Mouse (Mus musculus): ENCODE results near the gene Spz1. TPM values are rescaled to one million over a fixed set of nuclear protein-coding genes. Genes with fewer than 3 reads are reported as not detected.

Gene Spz1
- polyA plus RNA-seq, 1 experiment: not detected

- no peak overlapping the region for H3K27ac ChIP-seq (ENCODE audit: insufficient read depth, low read length)
- H3K4me1 ChIP-seq (ENCODE audit: control insufficient read depth, insufficient read depth, low read length): no peaks in the 10 kb centered on the region
- TF ChIP-seq POLR2A (IDR thresholded peaks at IDR 0.05; ENCODE audit: low read depth, low read length) (no peak), CTCF (IDR thresholded peaks at IDR 0.05; ENCODE audit: borderline replicate concordance, insufficient read depth, low read length) (no peak)
- H3K4me3 ChIP-seq (ENCODE audit: insufficient read depth, low read length): no peak overlapping the region
These were observed 19.5 kb upstream of the Spz1 start for GRCm38 (mm10) chr13:92595424-92595823.

GRCm38 (mm10) chr13:92594907-92595306, 18.9 kb upstream of the Spz1 start:
- no peak for TF ChIP-seq CTCF (IDR thresholded peaks at IDR 0.05; ENCODE audit: borderline replicate concordance, insufficient read depth, low read length)
- no peak for TF ChIP-seq POLR2A (IDR thresholded peaks at IDR 0.05; ENCODE audit: low read depth, low read length)
- no peak overlapping the region for H3K4me3 ChIP-seq (ENCODE audit: insufficient read depth, low read length)
- no peak overlapping the region for H3K27ac ChIP-seq (ENCODE audit: insufficient read depth, low read length)
- no peaks in the 10 kb centered on the region for H3K4me1 ChIP-seq (ENCODE audit: control insufficient read depth, insufficient read depth, low read length)

GRCm38 (mm10) chr13:92594481-92594880, 18.5 kb upstream of the Spz1 start:
- Histone ChIP-seq H3K4me1 (ENCODE audit: control insufficient read depth, insufficient read depth, low read length) (no peaks in the 10 kb centered on the region), H3K4me3 (ENCODE audit: insufficient read depth, low read length) (no peak overlapping the region), H3K27ac (ENCODE audit: insufficient read depth, low read length) (no peak overlapping the region)
- TF ChIP-seq POLR2A (IDR thresholded peaks at IDR 0.05; ENCODE audit: low read depth, low read length): no peak
- TF ChIP-seq CTCF (IDR thresholded peaks at IDR 0.05; ENCODE audit: borderline replicate concordance, insufficient read depth, low read length): no peak

- peaks cover 2% of the 10 kb centered on the region; the same call in 1 of the 2 replicates for H3K4me1 ChIP-seq (ENCODE audit: control insufficient read depth, insufficient read depth, low read length)
- H3K27ac ChIP-seq (ENCODE audit: insufficient read depth, low read length): no peak overlapping the region
- H3K4me3 ChIP-seq (ENCODE audit: insufficient read depth, low read length): no peak overlapping the region
- TF ChIP-seq POLR2A (IDR thresholded peaks at IDR 0.05; ENCODE audit: low read depth, low read length) (no peak), CTCF (IDR thresholded peaks at IDR 0.05; ENCODE audit: borderline replicate concordance, insufficient read depth, low read length) (no peak)
These were observed 17.9 kb upstream of the Spz1 start for GRCm38 (mm10) chr13:92593731-92594396.

- Histone ChIP-seq H3K4me3 (ENCODE audit: insufficient read depth, low read length) (no peak overlapping the region), H3K27ac (ENCODE audit: insufficient read depth, low read length) (no peak overlapping the region), H3K4me1 (ENCODE audit: control insufficient read depth, insufficient read depth, low read length) (peaks cover 2% of the 10 kb centered on the region; the same call in 1 of the 2 replicates)
- no peak for TF ChIP-seq POLR2A (IDR thresholded peaks at IDR 0.05; ENCODE audit: low read depth, low read length)
- TF ChIP-seq CTCF (IDR thresholded peaks at IDR 0.05; ENCODE audit: borderline replicate concordance, insufficient read depth, low read length): no peak
These were observed 17.0 kb upstream of the Spz1 start for GRCm38 (mm10) chr13:92592786-92593635.

GRCm38 (mm10) chr13:92592268-92592785, 16.4 kb upstream of the Spz1 start:
- no peak for TF ChIP-seq POLR2A (IDR thresholded peaks at IDR 0.05; ENCODE audit: low read depth, low read length)
- TF ChIP-seq CTCF (IDR thresholded peaks at IDR 0.05; ENCODE audit: borderline replicate concordance, insufficient read depth, low read length): no peak
- no peak overlapping the region for H3K27ac ChIP-seq (ENCODE audit: insufficient read depth, low read length)
- H3K4me3 ChIP-seq (ENCODE audit: insufficient read depth, low read length): no peak overlapping the region
- H3K4me1 ChIP-seq (ENCODE audit: control insufficient read depth, insufficient read depth, low read length): peaks cover 2% of the 10 kb centered on the region; the same call in 1 of the 2 replicates

- Histone ChIP-seq H3K27ac (ENCODE audit: insufficient read depth, low read length) (no peak overlapping the region), H3K4me3 (ENCODE audit: insufficient read depth, low read length) (no peak overlapping the region), H3K4me1 (ENCODE audit: control insufficient read depth, insufficient read depth, low read length) (peaks cover 2% of the 10 kb centered on the region; the same call in 1 of the 2 replicates)
- no peak for TF ChIP-seq CTCF (IDR thresholded peaks at IDR 0.05; ENCODE audit: borderline replicate concordance, insufficient read depth, low read length)
These were observed 15.3 kb upstream of the Spz1 start for GRCm38 (mm10) chr13:92591225-92591624.

GRCm38 (mm10) chr13:92589255-92589654, 13.3 kb upstream of the Spz1 start:
- H3K4me1 ChIP-seq (ENCODE audit: control insufficient read depth, insufficient read depth, low read length): peaks cover 2% of the 10 kb centered on the region; the same call in 1 of the 2 replicates
- H3K27ac ChIP-seq (ENCODE audit: insufficient read depth, low read length): no peak overlapping the region
- TF ChIP-seq POLR2A (IDR thresholded peaks at IDR 0.05; ENCODE audit: low read depth, low read length): no peak
- TF ChIP-seq CTCF (IDR thresholded peaks at IDR 0.05; ENCODE audit: borderline replicate concordance, insufficient read depth, low read length): no peak
- H3K4me3 ChIP-seq (ENCODE audit: insufficient read depth, low read length): no peak overlapping the region

GRCm38 (mm10) chr13:92588704-92589103, 12.7 kb upstream of the Spz1 start:
- TF ChIP-seq POLR2A (IDR thresholded peaks at IDR 0.05; ENCODE audit: low read depth, low read length) (no peak), CTCF (IDR thresholded peaks at IDR 0.05; ENCODE audit: borderline replicate concordance, insufficient read depth, low read length) (no peak)
- Histone ChIP-seq H3K4me1 (ENCODE audit: control insufficient read depth, insufficient read depth, low read length) (peaks cover 2% of the 10 kb centered on the region; the same call in 1 of the 2 replicates), H3K27ac (ENCODE audit: insufficient read depth, low read length) (peak overlapping the region; percentile 11; the same call in 1 of the 2 replicates)

More at GRCm38 (mm10) chr13:92588704-92589103, 12.7 kb upstream of the Spz1 start:
- H3K4me3 ChIP-seq (ENCODE audit: insufficient read depth, low read length): no peak overlapping the region

Data from embryonic fibroblast, embryonic 13.5 days (primary cell).